Mouse (Mus musculus): ENCODE results near the gene Eif4e2. TPM values are rescaled to one million over a fixed set of nuclear protein-coding genes. Genes with fewer than 3 reads are reported as not detected.

Gene Eif4e2
- total RNA-seq (2023; ENCODE audit: inconsistent age) = 97.9 to 113 TPM (median 103 TPM) in 4 replicates

GRCm38 (mm10) chr1:87213735-87214704 is at the start of gene Eif4e2:
TSS of gene Eif4e2 (plus strand) at chr1:87213914.

GRCm38 (mm10) chr1:87183013-87183412 is 30.7 kb upstream of the Eif4e2 start, which contains the start of gene Prss56:
TSS of gene Prss56 (plus strand) at chr1:87183313.

GRCm38 (mm10) chr1:87190429-87190828 is 23.3 kb upstream of the Eif4e2 start, which contains the start of gene Chrnd:
TSS of gene Chrnd (plus strand) at chr1:87190607.

GRCm38 (mm10) chr1:87204465-87204864 is 9.2 kb upstream of the Eif4e2 start, which contains the start of gene Chrng:
TSS of gene Chrng (plus strand) at chr1:87204657.

GRCm38 (mm10) chr1:87264134-87265006 is 50.7 kb downstream of the Eif4e2 start, which contains the start of gene Efhd1:
TSS of gene Efhd1 (plus strand) at chr1:87264363.

Other genes with a start within 250 kb of the Eif4e2 start
- not detected in 4 replicates for gene Alppl2, start 124.0 kb upstream of the Eif4e2 start, total RNA-seq (2023; ENCODE audit: inconsistent age)
- gene Alpi, start 112.3 kb upstream of the Eif4e2 start, total RNA-seq (2023; ENCODE audit: inconsistent age) = not detected in 4 replicates
- not detected in 4 replicates for gene Akp3, start 88.9 kb upstream of the Eif4e2 start, total RNA-seq (2023; ENCODE audit: inconsistent age)
- not detected in 4 replicates for gene Ecel1, start 57.4 kb upstream of the Eif4e2 start, total RNA-seq (2023; ENCODE audit: inconsistent age)
- gene Prss56, start 30.6 kb upstream of the Eif4e2 start, total RNA-seq (2023; ENCODE audit: inconsistent age) = not detected in 4 replicates
- gene Chrnd, start 23.3 kb upstream of the Eif4e2 start, total RNA-seq (2023; ENCODE audit: inconsistent age) = not detected in 4 replicates
- not detected in 4 replicates for gene Chrng, start 9.3 kb upstream of the Eif4e2 start, total RNA-seq (2023; ENCODE audit: inconsistent age)
- 0.39 TPM in 1 of 4 replicates, not detected in the others for gene Efhd1, start 50.4 kb downstream of the Eif4e2 start, total RNA-seq (2023; ENCODE audit: inconsistent age)
- gene Gigyf2, start 113.1 kb downstream of the Eif4e2 start, total RNA-seq (2023; ENCODE audit: inconsistent age) = 118 to 131 TPM (median 124 TPM) in 4 replicates
- gene Kcnj13, start 180.8 kb downstream of the Eif4e2 start, total RNA-seq (2023; ENCODE audit: inconsistent age) = not detected in 4 replicates

Data from B cell, adult (primary cell).